Comparison of ENCODE assay signal across 8 mouse cellular contexts in the genomic region with DNA sequence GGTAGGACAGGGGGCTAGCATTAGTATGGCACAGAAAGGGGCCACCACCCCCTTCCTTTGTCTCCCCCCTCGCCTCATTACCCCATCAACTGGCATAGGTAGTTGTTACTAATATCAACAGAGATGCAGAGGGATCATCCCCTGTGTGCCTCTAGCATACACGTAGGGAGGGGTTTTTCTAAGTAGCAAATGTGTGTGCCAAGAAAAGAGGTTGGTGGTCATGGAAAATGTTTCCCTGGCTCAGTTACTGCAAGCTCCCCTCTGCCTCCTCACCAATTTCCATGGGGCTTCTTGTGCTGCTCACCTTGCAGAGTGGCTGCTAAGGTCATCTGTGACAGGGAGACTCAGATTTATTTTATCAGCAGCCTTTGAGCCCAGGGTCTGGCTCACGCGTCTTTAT. TPM values are rescaled to one million over a fixed set of nuclear protein-coding genes. Genes with fewer than 3 reads are reported as not detected.
DNase-seq lines count a peak whose midpoint lies in the region; ATAC-seq and TF ChIP-seq lines count a peak whose summit lies in the region.

No protein-coding gene starts in this region.

- no peak for TF ChIP-seq CTCF in lung, embryonic 14.5 days (IDR thresholded peaks at IDR 0.05; ENCODE audit: low read depth)

- H3K4me3 ChIP-seq in lung, embryonic 14.5 days (ENCODE audit: low read depth, low read length) = peak overlapping the region; percentile 94
- H3K4me3 ChIP-seq in forebrain, embryonic 12.5 days (replicated peaks) = peak overlapping the region; percentile 85
- H3K4me3 ChIP-seq in limb, embryonic 10.5 days = peak overlapping the region; percentile 96
- peak overlapping the region; percentile 87 for H3K4me3 ChIP-seq in neural tube, embryonic 15.5 days (replicated peaks)

- H3K9me3 ChIP-seq in lung, embryonic 14.5 days (ENCODE audit: low read depth, low read length) = no peaks in the 10 kb centered on the region
- H3K9me3 ChIP-seq in forebrain, embryonic 12.5 days = no peaks in the 10 kb centered on the region
- H3K9me3 ChIP-seq in limb, embryonic 10.5 days (replicated peaks) = no peaks in the 10 kb centered on the region
- no peaks in the 10 kb centered on the region for H3K9me3 ChIP-seq in neural tube, embryonic 15.5 days (replicated peaks)

- H3K4me2 ChIP-seq in lung, embryonic 14.5 days = peak overlapping the region; percentile 78
- peak overlapping the region; percentile 90 for H3K4me2 ChIP-seq in forebrain, embryonic 12.5 days
- peak overlapping the region; percentile 69 for H3K4me2 ChIP-seq in neural tube, embryonic 15.5 days

- peak overlapping the region; percentile 100 for H3K27ac ChIP-seq in lung, embryonic 14.5 days (ENCODE audit: low read depth)
- peak overlapping the region; percentile 98 for H3K27ac ChIP-seq in forebrain, embryonic 12.5 days
- H3K27ac ChIP-seq in limb, embryonic 10.5 days = peak overlapping the region; percentile 99
- H3K27ac ChIP-seq in neural tube, embryonic 15.5 days (replicated peaks) = peak overlapping the region; percentile 97

- peaks cover 57% of the 10 kb centered on the region for H3K4me1 ChIP-seq in lung, embryonic 14.5 days (ENCODE audit: insufficient read depth)
- H3K4me1 ChIP-seq in forebrain, embryonic 12.5 days = peaks cover 77% of the 10 kb centered on the region
- H3K4me1 ChIP-seq in limb, embryonic 10.5 days = peaks cover 93% of the 10 kb centered on the region
- H3K4me1 ChIP-seq in neural tube, embryonic 15.5 days = peaks cover 57% of the 10 kb centered on the region

- no peaks in the 10 kb centered on the region for H3K27me3 ChIP-seq in lung, embryonic 14.5 days (ENCODE audit: insufficient read depth, low read length)
- peaks cover 3% of the 10 kb centered on the region for H3K27me3 ChIP-seq in forebrain, embryonic 12.5 days
- H3K27me3 ChIP-seq in limb, embryonic 10.5 days (ENCODE audit: low read depth, poor library complexity, severe bottlenecking) = 0 out of 2 replicates have a peak, but pooled peaks cover 6% of the 10 kb centered on the region
- H3K27me3 ChIP-seq in neural tube, embryonic 15.5 days (replicated peaks) = no peaks in the 10 kb centered on the region

- ATAC-seq in lung, embryonic 14.5 days (ENCODE audit: insufficient read depth) = no peak
- no peak for ATAC-seq in forebrain, embryonic 12.5 days (ENCODE audit: low FRiP score)
- ATAC-seq in neural tube, embryonic 15.5 days (ENCODE audit: low FRiP score) = no peak

- peak overlapping the region; percentile 98 for H3K9ac ChIP-seq in lung, embryonic 14.5 days
- H3K9ac ChIP-seq in forebrain, embryonic 12.5 days = peak overlapping the region; percentile 94
- H3K9ac ChIP-seq in neural tube, embryonic 15.5 days (replicated peaks) = peak overlapping the region; percentile 90

- 2% methylated on average over 4 of the region's 4 CpGs for WGBS in lung, embryonic 14.5 days
- WGBS in forebrain, embryonic 12.5 days = 3% methylated on average over 4 of the region's 4 CpGs
- 8% methylated on average over 4 of the region's 4 CpGs for WGBS in limb, embryonic 10.5 days
- 0% methylated on average over 4 of the region's 4 CpGs for WGBS in neural tube, embryonic 15.5 days

- peaks cover 43% of the 10 kb centered on the region for H3K36me3 ChIP-seq in lung, embryonic 14.5 days (ENCODE audit: insufficient read depth)
- H3K36me3 ChIP-seq in forebrain, embryonic 12.5 days (replicated peaks) = peaks cover 43% of the 10 kb centered on the region
- peaks cover 44% of the 10 kb centered on the region for H3K36me3 ChIP-seq in limb, embryonic 10.5 days
- peaks cover 23% of the 10 kb centered on the region for H3K36me3 ChIP-seq in neural tube, embryonic 15.5 days

- no peak for DNase-seq in lung, embryonic 14.5 days
- no peak for DNase-seq in lung, postnatal 25 days (ENCODE audit: low spot score)
- DNase-seq in limb, embryonic 10.5 days (ENCODE audit: low spot score) = peak; percentile 47
- DNase-seq in thymus, postnatal 4 days = no peak
- DNase-seq in spleen, postnatal 36 days (ENCODE audit: low spot score in 2 of 2) = no peak
- no peak for DNase-seq in frontal cortex, postnatal 36 days (ENCODE audit: low spot score in 2 of 2)

RNA-seq across cellular contexts. Expression of gene Amotl2, which starts 2.6 kb away (rescaled TPM):
- polyA plus RNA-seq in lung, embryonic 14.5 days (2014; fragmentation: Nextera tagmentation; extraction: Ambion mirVana) = 40.3 and 49.4 TPM in 2 replicates
- polyA plus RNA-seq in forebrain, embryonic 12.5 days (2016; fragmentation: Nextera tagmentation; extraction: Ambion mirVana) = 82.4 TPM in 2 replicates
- polyA plus RNA-seq in limb, embryonic 10.5 days (2016; fragmentation: Nextera tagmentation; extraction: Ambion mirVana) = 41.6 and 49.1 TPM in 2 replicates
- polyA plus RNA-seq in neural tube, embryonic 15.5 days (2015; fragmentation: Nextera tagmentation; extraction: Ambion mirVana) = 41.5 and 57.0 TPM in 2 replicates
